Mouse (Mus musculus) neural tube, embryonic 13.5 days (tissue): ENCODE data around the gene Mcam. TPM values are rescaled to one million over a fixed set of nuclear protein-coding genes. Genes with fewer than 3 reads are reported as not detected.
A peak's percentile ranks its signal among the peaks of the same experiment; 100 is the strongest.

Experiments used
- ATAC-seq: fragments of 200-750 bp; cut with Nextera tagmentation; 2 replicates; pipeline ENCODE4 v1.8.0; 2017; ENCODE audit warnings: low read depth, mild to moderate bottlenecking, moderate TSS enrichment, moderate library complexity
- H3K27ac ChIP-seq: fragments of 300-500 bp; sonication (generic); replicated peaks from 2 replicates; pipeline ENCODE4 v1.5.1; 2015; ENCODE audit warnings: moderate library complexity, mild to moderate bottlenecking, inconsistent platforms
- H3K27me3 ChIP-seq: fragments of 300-500 bp; sonication (generic); 2 replicates; pipeline ENCODE4 v1.6.1; 2015; ENCODE audit warnings: mild to moderate bottlenecking, inconsistent platforms
- H3K36me3 ChIP-seq: fragments of 300-500 bp; sonication (generic); 2 replicates; pipeline ENCODE4 v1.6.1; 2015; ENCODE audit warnings: mild to moderate bottlenecking, inconsistent platforms
- H3K4me1 ChIP-seq: fragments of 300-500 bp; sonication (generic); replicated peaks from 2 replicates; pipeline ENCODE4 v1.6.1; 2015; ENCODE audit warnings: inconsistent platforms
- H3K4me2 ChIP-seq: fragments of 300-500 bp; sonication (generic); 2 replicates; pipeline ENCODE4 v1.6.1; 2015; ENCODE audit warnings: inconsistent platforms, mild to moderate bottlenecking, moderate library complexity
- H3K4me3 ChIP-seq: fragments of 300-500 bp; sonication (generic); 2 replicates; pipeline ENCODE4 v1.5.1; 2015; ENCODE audit warnings: mild to moderate bottlenecking, inconsistent platforms
- H3K9ac ChIP-seq: fragments of 300-500 bp; sonication (generic); 2 replicates; pipeline ENCODE4 v1.6.1; 2015; ENCODE audit warnings: moderate library complexity, mild to moderate bottlenecking, inconsistent platforms
- H3K9me3 ChIP-seq: fragments of 300-500 bp; sonication (generic); 2 replicates; pipeline ENCODE4 v1.6.1; 2016; ENCODE audit warnings: inconsistent platforms
- WGBS: fragments of 180-500 bp; shearing (Covaris S2); methylation state at CpG from one replicate; pipeline ENCODE4 v1.1.7; 2015; 5-methylcytosine and 5-hydroxymethylcytosine counted together
- polyA plus RNA-seq: library from polyadenylated mRNA; unstranded; fragments of >200 nt; fragmentation: Nextera tagmentation; extraction: Ambion mirVana; gene quantifications from 2 replicates; pipeline ENCODE4 v1.2.1, GENCODE M21; 2015

Mcam gene
- polyA plus RNA-seq, 1 experiment from 2014 or later = 23.6 TPM

DNA sequence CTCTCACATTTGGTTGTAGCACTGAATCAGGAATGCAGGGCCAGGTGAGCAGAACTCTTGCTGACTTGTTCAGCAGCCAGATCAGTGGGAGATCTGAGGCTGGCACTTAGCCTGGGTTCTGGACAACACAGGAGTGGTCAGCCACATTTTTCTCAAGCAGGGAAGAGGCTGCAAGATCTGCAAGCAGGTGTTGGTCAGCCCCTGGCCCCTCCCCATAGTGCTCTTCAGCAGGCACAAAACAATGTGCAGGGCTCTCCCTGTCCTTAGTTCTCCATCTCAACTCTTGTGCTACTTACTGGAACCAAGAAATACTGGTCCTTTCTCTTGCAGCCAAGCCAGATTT lies 10.4 kb downstream of the Mcam start:
- no peak overlapping the region for H3K27ac ChIP-seq
- peaks cover 68% of the 10 kb centered on the region for H3K36me3 ChIP-seq
- no peak for ATAC-seq
- no peaks in the 10 kb centered on the region for H3K27me3 ChIP-seq
- H3K9me3 ChIP-seq = no peaks in the 10 kb centered on the region
- H3K4me3 ChIP-seq = no peak overlapping the region
- no peaks in the 10 kb centered on the region for H3K4me1 ChIP-seq
- H3K4me2 ChIP-seq = no peak overlapping the region
- H3K9ac ChIP-seq = no peak overlapping the region

DNA sequence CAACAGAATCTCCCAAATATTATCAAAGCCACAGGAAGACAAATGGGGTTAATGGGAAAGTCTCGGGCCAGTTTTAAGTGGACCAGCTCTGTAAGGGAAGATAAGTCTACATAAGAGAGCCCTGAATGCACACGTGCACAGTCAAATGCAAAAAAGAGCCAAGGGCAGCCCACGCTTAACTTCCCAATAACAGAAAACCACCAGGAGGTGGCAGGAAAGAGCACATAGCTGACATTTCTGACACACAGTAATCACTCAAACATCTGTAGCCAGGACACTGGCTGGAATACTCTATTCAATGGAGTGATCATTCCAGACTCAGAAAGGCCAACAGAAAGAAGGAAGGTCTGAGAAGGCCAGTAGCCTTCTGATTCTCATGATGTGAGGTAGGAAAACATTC lies 13.0 kb downstream of the Mcam start:
- 75% methylated on average over 3 of the region's 3 CpGs for WGBS
- no peak overlapping the region for H3K4me3 ChIP-seq
- no peaks in the 10 kb centered on the region for H3K9me3 ChIP-seq
- no peak overlapping the region for H3K4me2 ChIP-seq
- H3K4me1 ChIP-seq = no peaks in the 10 kb centered on the region
- no peaks in the 10 kb centered on the region for H3K27me3 ChIP-seq
- no peak overlapping the region for H3K9ac ChIP-seq
- H3K27ac ChIP-seq = no peak overlapping the region
- ATAC-seq = no peak
- H3K36me3 ChIP-seq = peaks cover 71% of the 10 kb centered on the region

DNA sequence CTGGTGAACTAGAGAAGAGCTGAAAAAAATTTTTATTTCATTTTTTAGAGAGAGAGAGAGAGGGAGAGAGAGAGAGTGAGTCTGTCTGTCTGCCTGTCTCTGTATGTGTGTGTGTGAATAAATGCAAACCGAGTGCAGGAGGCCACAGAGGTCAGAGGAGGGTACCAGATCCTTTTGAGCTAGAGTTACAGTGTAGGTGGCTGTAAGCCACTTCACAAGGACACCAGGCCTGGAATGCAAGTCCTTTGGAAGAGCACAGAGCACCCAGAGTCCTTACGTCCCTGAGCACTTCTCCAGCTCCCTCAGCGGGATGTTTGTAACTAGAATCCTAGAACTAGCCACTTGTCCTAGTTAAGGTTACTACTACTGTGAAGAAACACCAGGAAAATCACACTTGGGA lies 25.6 kb downstream of the Mcam start:
- ATAC-seq = no peak
- 85% methylated on average over 3 of the region's 3 CpGs for WGBS
- Histone ChIP-seq H3K4me2 (no peak overlapping the region), H3K9me3 (no peaks in the 10 kb centered on the region), H3K36me3 (peaks cover 89% of the 10 kb centered on the region), H3K4me1 (no peaks in the 10 kb centered on the region), H3K9ac (no peak overlapping the region), H3K4me3 (no peak overlapping the region), H3K27ac (no peak overlapping the region), H3K27me3 (no peaks in the 10 kb centered on the region)

DNA sequence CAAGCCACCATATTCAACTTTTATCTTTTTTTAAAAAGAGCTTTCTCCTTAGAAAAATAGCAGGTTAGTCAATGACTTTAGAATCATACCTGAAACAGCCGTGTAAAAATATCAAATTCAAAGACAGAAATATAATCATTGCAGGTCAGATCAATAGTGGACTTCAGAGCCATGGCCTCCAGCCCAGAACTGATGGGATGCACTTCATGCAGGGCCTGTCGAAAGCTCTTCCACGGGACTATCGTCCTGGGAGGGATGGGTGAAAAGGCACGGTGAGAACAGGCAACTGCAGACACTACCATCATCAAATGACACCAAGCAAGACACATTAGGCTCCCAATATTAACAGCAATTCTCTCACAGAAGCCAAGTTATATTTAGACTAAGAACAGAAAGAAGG lies 34.7 kb downstream of the Mcam start:
- Histone ChIP-seq H3K27ac (no peak overlapping the region), H3K9ac (no peak overlapping the region), H3K27me3 (no peaks in the 10 kb centered on the region), H3K4me1 (no peaks in the 10 kb centered on the region), H3K4me3 (no peak overlapping the region), H3K36me3 (peaks cover 67% of the 10 kb centered on the region), H3K9me3 (no peaks in the 10 kb centered on the region), H3K4me2 (no peak overlapping the region)
- ATAC-seq = no peak
- 93% methylated on average over 5 of the region's 5 CpGs for WGBS

DNA sequence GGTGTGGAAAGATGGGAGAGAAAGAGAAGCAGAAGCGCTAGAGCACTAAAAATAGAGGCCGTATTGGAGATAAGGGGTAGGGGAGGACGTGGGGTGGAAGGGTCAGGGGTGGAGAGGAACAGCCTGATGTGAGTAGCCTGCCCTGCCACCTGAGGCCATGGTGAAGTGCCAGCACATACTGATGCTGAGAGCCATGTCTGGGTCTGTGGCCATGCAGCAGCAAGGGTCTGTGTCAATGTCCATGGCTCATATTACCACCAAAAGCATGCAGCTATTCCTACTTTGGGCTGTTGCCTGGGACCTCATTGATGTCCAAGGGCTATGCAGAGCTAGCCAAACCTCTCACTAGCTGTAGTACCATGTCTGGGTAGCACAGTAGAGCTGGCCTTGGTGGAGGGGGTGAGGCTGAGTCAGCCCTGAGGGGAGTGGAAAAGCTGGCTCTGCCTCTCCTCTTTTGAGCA lies 36.5 kb downstream of the Mcam start:
- ATAC-seq = no peak
- H3K9ac ChIP-seq = no peak overlapping the region
- H3K36me3 ChIP-seq = peaks cover 50% of the 10 kb centered on the region
- H3K4me3 ChIP-seq = no peak overlapping the region
- no peak overlapping the region for H3K27ac ChIP-seq
- H3K4me1 ChIP-seq = no peaks in the 10 kb centered on the region
- no peak overlapping the region for H3K4me2 ChIP-seq
- H3K27me3 ChIP-seq = no peaks in the 10 kb centered on the region
- H3K9me3 ChIP-seq = no peaks in the 10 kb centered on the region
- WGBS = 88% methylated on average over 3 of the region's 3 CpGs

DNA sequence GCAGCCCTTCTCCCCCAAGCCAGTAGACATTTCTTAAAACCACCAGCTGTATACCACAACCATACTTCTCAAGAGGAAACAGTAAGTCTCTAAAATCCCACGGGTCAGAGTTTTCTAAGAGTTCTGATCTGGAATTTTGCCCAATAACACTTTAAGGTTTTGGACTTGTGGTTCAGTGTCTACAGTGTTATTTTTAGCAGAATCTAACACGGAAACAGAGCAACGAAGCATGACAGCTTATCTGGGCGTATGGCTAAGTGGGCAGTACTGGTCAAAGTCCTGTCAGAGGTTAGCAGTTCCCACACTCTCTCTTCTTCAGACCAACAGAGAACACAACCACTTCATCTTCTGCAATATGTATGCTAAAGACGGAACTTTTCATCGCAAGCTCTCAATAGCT lies 41.3 kb downstream of the Mcam start:
- Histone ChIP-seq H3K9me3 (peaks cover 11% of the 10 kb centered on the region; the same call in 1 of the 2 replicates), H3K4me3 (no peak overlapping the region), H3K9ac (no peak overlapping the region), H3K27me3 (no peaks in the 10 kb centered on the region), H3K27ac (no peak overlapping the region), H3K4me1 (no peaks in the 10 kb centered on the region), H3K36me3 (peaks cover 31% of the 10 kb centered on the region), H3K4me2 (no peak overlapping the region)
- 86% methylated on average over 6 of the region's 6 CpGs for WGBS
- no peak for ATAC-seq

DNA sequence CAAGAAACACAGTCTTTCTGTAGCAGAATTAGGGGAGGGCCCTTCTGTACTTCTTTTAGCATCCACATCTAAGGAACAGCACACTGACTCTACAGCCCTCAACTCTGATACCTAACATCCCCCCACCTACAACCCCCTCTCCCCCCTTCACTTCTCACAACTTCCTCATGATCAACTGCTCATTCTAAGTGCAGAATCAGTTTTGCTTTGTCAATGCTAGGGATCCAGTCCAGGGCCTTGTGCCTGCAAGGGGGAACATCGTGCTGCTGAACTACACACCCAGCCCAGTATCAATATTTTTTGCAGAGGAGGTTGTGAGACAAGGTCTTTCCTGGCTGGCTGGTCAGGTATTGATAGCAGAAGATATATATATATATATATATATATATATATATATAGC lies 41.7 kb downstream of the Mcam start:
- Histone ChIP-seq H3K27ac (no peak overlapping the region), H3K9ac (no peak overlapping the region), H3K9me3 (peaks cover 14% of the 10 kb centered on the region; the same call in 1 of the 2 replicates), H3K4me2 (no peak overlapping the region), H3K4me3 (no peak overlapping the region), H3K4me1 (no peaks in the 10 kb centered on the region), H3K27me3 (no peaks in the 10 kb centered on the region), H3K36me3 (peaks cover 27% of the 10 kb centered on the region)
- ATAC-seq = no peak
- 88% methylated on average over 1 of the region's 1 CpGs for WGBS

DNA sequence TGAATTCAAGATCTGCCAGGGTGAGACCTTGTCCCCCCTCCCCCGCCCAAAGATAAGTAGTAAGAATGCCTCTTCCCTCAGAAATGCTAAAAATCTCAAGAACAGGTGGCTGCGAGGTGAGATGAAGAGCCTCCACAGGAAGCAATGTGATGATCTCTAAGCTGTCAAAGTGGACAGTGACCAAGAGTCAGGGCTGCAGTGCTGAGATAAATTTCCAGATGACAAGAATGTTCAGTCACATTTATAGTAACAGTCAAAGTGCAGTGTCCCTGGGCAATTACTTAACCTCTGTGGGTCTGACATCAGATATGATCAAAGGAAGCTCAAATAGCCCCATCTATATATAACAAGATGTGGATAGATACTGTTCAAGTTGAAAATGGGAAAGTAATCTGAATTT lies 43.1 kb downstream of the Mcam start:
- Histone ChIP-seq H3K9ac (no peak overlapping the region), H3K9me3 (peaks cover 14% of the 10 kb centered on the region; the same call in 1 of the 2 replicates), H3K27me3 (no peaks in the 10 kb centered on the region), H3K4me3 (no peak overlapping the region), H3K4me2 (no peak overlapping the region), H3K36me3 (peaks cover 13% of the 10 kb centered on the region), H3K4me1 (no peaks in the 10 kb centered on the region), H3K27ac (no peak overlapping the region)
- WGBS = 94% methylated on average over 2 of the region's 2 CpGs
- ATAC-seq = no peak

DNA sequence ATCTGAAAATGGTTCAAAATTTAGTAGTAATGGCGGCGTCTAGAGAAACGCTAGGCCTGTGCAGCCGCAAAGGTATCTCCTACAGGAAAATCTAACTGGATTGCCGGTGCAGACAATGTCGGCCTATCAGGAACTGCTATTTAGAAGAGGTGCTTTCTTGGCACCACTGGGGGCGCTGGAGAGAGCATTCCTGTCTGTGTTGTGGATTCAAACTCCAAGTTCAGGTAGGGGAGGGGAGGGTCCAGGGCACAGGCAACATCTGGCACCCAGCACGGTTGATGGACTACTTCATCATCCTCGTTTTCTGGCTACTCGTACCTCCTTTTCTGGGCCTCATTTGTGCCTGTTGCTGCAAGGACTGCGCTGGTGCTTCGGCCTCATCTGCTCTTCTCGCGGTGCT lies 44.1 kb downstream of the Mcam start:
- Histone ChIP-seq H3K27me3 (no peaks in the 10 kb centered on the region), H3K4me2 (no peak overlapping the region), H3K27ac (no peak overlapping the region), H3K9me3 (peaks cover 14% of the 10 kb centered on the region; the same call in 1 of the 2 replicates), H3K4me1 (no peaks in the 10 kb centered on the region), H3K9ac (no peak overlapping the region), H3K4me3 (no peak overlapping the region), H3K36me3 (0 out of 2 replicates have a peak, but pooled peaks cover 5% of the 10 kb centered on the region)
- no peak for ATAC-seq
- WGBS = 83% methylated on average over 14 of the region's 14 CpGs

DNA sequence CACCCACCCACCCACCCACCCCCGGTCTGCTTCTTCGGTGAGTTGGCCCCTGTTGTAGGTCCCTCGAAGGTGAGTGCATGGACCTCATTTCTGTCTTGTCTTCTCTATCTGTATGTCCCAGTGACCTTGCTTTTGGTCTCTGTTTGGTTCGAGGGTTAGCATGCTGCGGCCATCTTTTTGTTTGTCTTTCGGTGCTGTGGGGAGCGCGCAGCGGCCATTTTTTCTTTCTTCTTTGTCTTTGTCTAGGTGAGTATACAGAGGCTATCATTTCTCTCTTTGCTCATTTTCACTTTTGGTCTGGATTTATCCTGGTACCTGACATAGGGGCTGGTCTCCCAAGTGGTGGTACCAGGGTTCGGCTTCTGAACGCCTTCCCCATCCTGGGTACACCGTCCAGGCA lies 44.5 kb downstream of the Mcam start:
- no peak overlapping the region for H3K4me3 ChIP-seq
- H3K9ac ChIP-seq = no peak overlapping the region
- H3K4me2 ChIP-seq = no peak overlapping the region
- peaks cover 14% of the 10 kb centered on the region; the same call in 1 of the 2 replicates for H3K9me3 ChIP-seq
- 0 out of 2 replicates have a peak, but pooled peaks cover 5% of the 10 kb centered on the region for H3K36me3 ChIP-seq
- H3K27ac ChIP-seq = no peak overlapping the region
- no peaks in the 10 kb centered on the region for H3K27me3 ChIP-seq
- 97% methylated on average over 12 of the region's 12 CpGs for WGBS
- no peak for ATAC-seq
- no peaks in the 10 kb centered on the region for H3K4me1 ChIP-seq

DNA sequence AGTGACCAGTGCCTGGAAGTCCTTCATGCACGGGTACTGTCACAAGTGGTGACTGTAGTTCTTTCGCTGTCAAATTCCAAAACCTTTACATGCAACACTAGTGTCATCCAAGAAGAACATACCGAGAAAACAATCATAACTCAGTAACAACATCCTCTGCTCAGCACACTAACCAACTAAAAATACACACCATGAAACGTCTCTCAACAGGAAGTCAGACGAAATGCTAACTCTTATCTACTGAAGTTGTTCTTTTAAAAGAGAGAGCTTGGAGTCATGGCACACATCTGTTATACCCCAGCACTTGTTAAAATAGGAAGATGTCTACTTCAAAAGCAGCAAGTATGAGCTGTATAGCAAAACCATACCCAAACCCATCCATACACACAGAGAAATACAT lies 47.3 kb downstream of the Mcam start:
- no peaks in the 10 kb centered on the region for H3K4me1 ChIP-seq
- no peak overlapping the region for H3K4me3 ChIP-seq
- H3K9me3 ChIP-seq = peaks cover 14% of the 10 kb centered on the region; the same call in 1 of the 2 replicates
- H3K27me3 ChIP-seq = no peaks in the 10 kb centered on the region
- no peak overlapping the region for H3K4me2 ChIP-seq
- H3K36me3 ChIP-seq = 0 out of 2 replicates have a peak, but pooled peaks cover 5% of the 10 kb centered on the region
- no peak overlapping the region for H3K9ac ChIP-seq
- 88% methylated on average over 5 of the region's 5 CpGs for WGBS
- no peak overlapping the region for H3K27ac ChIP-seq
- ATAC-seq = no peak

DNA sequence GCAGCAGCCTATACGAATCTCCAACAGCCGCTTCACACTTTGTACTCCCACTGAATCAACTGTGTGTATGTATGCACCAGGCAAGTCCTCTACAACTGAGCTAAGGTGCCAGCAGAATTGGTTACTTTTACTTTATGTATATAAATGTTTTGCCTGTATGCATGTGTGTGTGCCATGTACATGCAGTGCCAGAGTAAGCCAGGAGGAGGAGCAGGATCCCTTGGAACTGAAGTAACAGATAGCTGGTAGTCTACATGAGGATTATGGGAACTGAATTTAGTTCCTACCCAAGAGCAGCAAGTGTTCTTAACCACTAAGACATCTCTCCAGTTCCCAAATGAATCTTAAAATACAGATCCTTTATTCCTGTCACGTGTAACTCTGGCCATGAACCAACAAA lies 48.0 kb downstream of the Mcam start:
- Histone ChIP-seq H3K36me3 (0 out of 2 replicates have a peak, but pooled peaks cover 5% of the 10 kb centered on the region), H3K4me2 (no peak overlapping the region), H3K27ac (no peak overlapping the region), H3K9ac (no peak overlapping the region), H3K27me3 (no peaks in the 10 kb centered on the region), H3K4me3 (no peak overlapping the region), H3K4me1 (no peaks in the 10 kb centered on the region), H3K9me3 (peaks cover 14% of the 10 kb centered on the region; the same call in 1 of the 2 replicates)
- no peak for ATAC-seq
- WGBS = 94% methylated on average over 3 of the region's 3 CpGs

DNA sequence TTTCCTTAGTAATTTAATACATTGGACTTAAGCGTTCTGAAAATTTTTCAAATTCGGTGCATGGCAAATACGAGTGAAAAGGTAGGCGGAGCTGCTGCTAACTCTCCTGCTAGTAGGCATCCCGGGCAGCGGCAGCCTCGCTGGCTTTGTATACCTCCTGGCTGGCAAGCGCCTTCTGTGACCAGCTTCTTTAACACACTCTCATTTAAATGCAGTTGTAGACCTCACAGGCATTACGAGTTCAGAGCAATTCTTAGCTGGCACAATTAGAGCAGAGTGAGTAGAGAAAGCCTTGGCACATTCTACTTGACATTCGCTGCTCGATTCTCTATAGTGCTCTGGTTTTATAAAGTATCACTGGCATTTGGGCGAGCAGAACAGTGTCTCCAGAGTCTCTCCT lies 54.0 kb downstream of the Mcam start:
- 0 out of 2 replicates have a peak, but pooled peaks have one; percentile 27 for ATAC-seq
- Histone ChIP-seq H3K27me3 (no peaks in the 10 kb centered on the region), H3K36me3 (no peaks in the 10 kb centered on the region), H3K4me3 (no peak overlapping the region), H3K4me1 (peaks cover 9% of the 10 kb centered on the region), H3K4me2 (no peak overlapping the region), H3K9me3 (no peaks in the 10 kb centered on the region), H3K9ac (no peak overlapping the region), H3K27ac (no peak overlapping the region)
- 61% methylated on average over 12 of the region's 12 CpGs for WGBS
